In genomic region chr1:139162814-139163213, GRCm38 (mm10) we compare ENCODE assay signal across 8 mouse cellular contexts.
DNase-seq lines count a peak whose midpoint lies in the region; ATAC-seq and TF ChIP-seq lines count a peak whose summit lies in the region.

No protein-coding gene starts in this region.

- WGBS in midbrain, embryonic 10.5 days, result 39% methylated on average over 5 of the region's 5 CpGs
- WGBS in midbrain, embryonic 16.5 days, result 29% methylated on average over 5 of the region's 5 CpGs
- WGBS in kidney, postnatal 0 days, result 35% methylated on average over 5 of the region's 5 CpGs
- 52% methylated on average over 5 of the region's 5 CpGs for WGBS in midbrain, embryonic 11.5 days

- H3K36me3 ChIP-seq in midbrain, embryonic 10.5 days, result no peaks in the 10 kb centered on the region
- no peaks in the 10 kb centered on the region for H3K36me3 ChIP-seq in midbrain, embryonic 16.5 days (ENCODE audit: control insufficient read depth, insufficient read depth, low read length)
- no peaks in the 10 kb centered on the region for H3K36me3 ChIP-seq in kidney, postnatal 0 days (ENCODE audit: insufficient read depth, low read length)
- no peaks in the 10 kb centered on the region for H3K36me3 ChIP-seq in midbrain, embryonic 11.5 days (ENCODE audit: control insufficient read depth, insufficient read depth, low read length)

- no peak overlapping the region for H3K4me2 ChIP-seq in midbrain, embryonic 16.5 days (ENCODE audit: low read length)
- no peak overlapping the region for H3K4me2 ChIP-seq in kidney, postnatal 0 days (ENCODE audit: low read length)
- H3K4me2 ChIP-seq in midbrain, embryonic 11.5 days, result no peak overlapping the region

- no peaks in the 10 kb centered on the region for H3K27me3 ChIP-seq in midbrain, embryonic 10.5 days (ENCODE audit: low read depth, poor library complexity, severe bottlenecking)
- H3K27me3 ChIP-seq in midbrain, embryonic 16.5 days (ENCODE audit: control insufficient read depth, insufficient read depth, low read depth, low read length), result no peaks in the 10 kb centered on the region
- no peaks in the 10 kb centered on the region for H3K27me3 ChIP-seq in kidney, postnatal 0 days (ENCODE audit: insufficient read depth, low read length)
- H3K27me3 ChIP-seq in midbrain, embryonic 11.5 days (ENCODE audit: control insufficient read depth, insufficient read depth, low read length), result no peaks in the 10 kb centered on the region

- peak; percentile 12 for DNase-seq in adrenal gland, adult 2 months
- no peak for DNase-seq in adrenal gland, postnatal 25 days
- DNase-seq in midbrain, embryonic 10.5 days (ENCODE audit: low spot score), result peak; percentile 20
- peak; percentile 37 for DNase-seq in embryo, embryonic 11.5 days (ENCODE audit: low read depth, low spot score)
- peak; percentile 56 for DNase-seq in kidney, postnatal 0 days (ENCODE audit: low spot score)
- peak; percentile 90 for DNase-seq in midbrain, embryonic 11.5 days (ENCODE audit: low spot score, missing footprints)
- DNase-seq in spleen, postnatal 14 days (ENCODE audit: low spot score in 2 of 2), result no peak

- peak; percentile 66 for TF ChIP-seq CTCF in kidney, postnatal 0 days (IDR thresholded peaks at IDR 0.05; ENCODE audit: low read depth)

- no peak overlapping the region for H3K9ac ChIP-seq in midbrain, embryonic 16.5 days (ENCODE audit: low read depth, low read length)
- H3K9ac ChIP-seq in kidney, postnatal 0 days (ENCODE audit: low read depth, low read length), result no peak overlapping the region
- no peak overlapping the region for H3K9ac ChIP-seq in midbrain, embryonic 11.5 days (ENCODE audit: low read length)

- ATAC-seq in midbrain, embryonic 16.5 days, result no peak
- peak; percentile 33; the same call in 1 of the 2 replicates for ATAC-seq in kidney, postnatal 0 days (replicated peaks; ENCODE audit: low FRiP score, low read depth)
- ATAC-seq in midbrain, embryonic 11.5 days (ENCODE audit: low FRiP score), result peak; percentile 33

- H3K27ac ChIP-seq in midbrain, embryonic 10.5 days (replicated peaks), result no peak overlapping the region
- no peak overlapping the region for H3K27ac ChIP-seq in midbrain, embryonic 16.5 days (ENCODE audit: low read length)
- H3K27ac ChIP-seq in kidney, postnatal 0 days, result no peak overlapping the region
- no peak overlapping the region for H3K27ac ChIP-seq in midbrain, embryonic 11.5 days (ENCODE audit: low read depth, low read length)

- peaks cover 8% of the 10 kb centered on the region; the same call in 1 of the 2 replicates for H3K4me1 ChIP-seq in midbrain, embryonic 10.5 days
- H3K4me1 ChIP-seq in midbrain, embryonic 16.5 days (ENCODE audit: control insufficient read depth, insufficient read depth, low read length), result no peaks in the 10 kb centered on the region
- no peaks in the 10 kb centered on the region for H3K4me1 ChIP-seq in kidney, postnatal 0 days (replicated peaks; ENCODE audit: insufficient read depth, low read length)
- H3K4me1 ChIP-seq in midbrain, embryonic 11.5 days (ENCODE audit: control insufficient read depth, insufficient read depth, low read length), result no peaks in the 10 kb centered on the region

- H3K4me3 ChIP-seq in midbrain, embryonic 10.5 days, result no peak overlapping the region
- H3K4me3 ChIP-seq in midbrain, embryonic 16.5 days (ENCODE audit: low read depth, low read length), result no peak overlapping the region
- no peak overlapping the region for H3K4me3 ChIP-seq in kidney, postnatal 0 days (replicated peaks; ENCODE audit: low read depth, low read length)
- no peak overlapping the region for H3K4me3 ChIP-seq in midbrain, embryonic 11.5 days (ENCODE audit: low read depth, low read length)

- no peaks in the 10 kb centered on the region for H3K9me3 ChIP-seq in midbrain, embryonic 10.5 days (replicated peaks)
- H3K9me3 ChIP-seq in midbrain, embryonic 16.5 days (replicated peaks; ENCODE audit: control insufficient read depth, low read length, poor library complexity, severe bottlenecking), result no peaks in the 10 kb centered on the region
- no peaks in the 10 kb centered on the region for H3K9me3 ChIP-seq in kidney, postnatal 0 days (replicated peaks; ENCODE audit: low read length)
- no peaks in the 10 kb centered on the region for H3K9me3 ChIP-seq in midbrain, embryonic 11.5 days (ENCODE audit: control insufficient read depth, low read length)

Comparison
In these comparisons a context has a peak if more than half of its experiments do, and no peak if none do; other contexts are left out.
1. DNase-seq: peak in adrenal gland, adult 2 months (single experiment), midbrain, embryonic 10.5 days (single experiment), embryo, embryonic 11.5 days (single experiment), kidney, postnatal 0 days (single experiment) and midbrain, embryonic 11.5 days (single experiment); none in adrenal gland, postnatal 25 days (single experiment) and spleen, postnatal 14 days (0 of 2).